Mouse (Mus musculus) midbrain, embryonic 16.5 days (tissue): ENCODE measurements at regions not wholly inside any gene's neighbourhood (a gene's known extent, or its start where the extent isn't known, plus 50 kb on each side); places are given as distances from the start of the nearest gene placed in this dataset.

Experiments used
- ATAC-seq: fragments of 200-750 bp; cut with Nextera tagmentation; 2 replicates; pipeline ENCODE4 v1.8.0; 2017; ENCODE audit warnings: moderate TSS enrichment
- H3K27ac ChIP-seq: fragments of 300-500 bp; sonication (generic); 2 replicates; pipeline ENCODE4 v1.5.1; 2014; ENCODE audit warnings: mild to moderate bottlenecking, low read length, mixed read lengths
- H3K27me3 ChIP-seq: fragments of 300-500 bp; sonication (generic); 2 replicates; pipeline ENCODE4 v1.6.1; 2014; ENCODE audit warnings: low read depth, low read length, mixed read lengths; ENCODE audit not compliant: control insufficient read depth, insufficient read depth
- H3K36me3 ChIP-seq: fragments of 300-500 bp; sonication (generic); 2 replicates; pipeline ENCODE4 v1.6.1; 2014; ENCODE audit warnings: mild to moderate bottlenecking, low read length, moderate library complexity, mixed read lengths; ENCODE audit not compliant: control insufficient read depth, insufficient read depth
- H3K4me1 ChIP-seq: fragments of 300-500 bp; sonication (generic); 2 replicates; pipeline ENCODE4 v1.6.1; 2014; ENCODE audit warnings: mild to moderate bottlenecking, low read length, mixed read lengths; ENCODE audit not compliant: control insufficient read depth, insufficient read depth
- H3K4me2 ChIP-seq: fragments of 300-500 bp; sonication (generic); 2 replicates; pipeline ENCODE4 v1.6.1; 2014; ENCODE audit warnings: mild to moderate bottlenecking, low read length, mixed read lengths
- H3K4me3 ChIP-seq: fragments of 300-500 bp; sonication (generic); 2 replicates; pipeline ENCODE4 v1.5.1; 2014; ENCODE audit warnings: low read depth, mild to moderate bottlenecking, low read length, moderate library complexity, mixed read lengths
- H3K9ac ChIP-seq: fragments of 300-500 bp; sonication (generic); 2 replicates; pipeline ENCODE4 v1.6.1; 2014; ENCODE audit warnings: low read depth, low read length, mixed read lengths
- H3K9me3 ChIP-seq: fragments of 300-500 bp; sonication (generic); replicated peaks from 2 replicates; pipeline ENCODE4 v1.6.1; 2014; ENCODE audit warnings: mild to moderate bottlenecking, low read length, mixed read lengths; ENCODE audit not compliant: control insufficient read depth, poor library complexity, severe bottlenecking
- WGBS: fragments of 180-500 bp; shearing (Covaris S2); extraction: QIAGEN DNeasy Blood & Tissue Kit; methylation state at CpG from one replicate; pipeline ENCODE4 v1.1.7; 2014; 5-methylcytosine and 5-hydroxymethylcytosine counted together

GRCm38 (mm10) chr9:14111713-14112112 is 163.2 kb upstream of the Sesn3 start:
- Histone ChIP-seq H3K4me2 (no peak overlapping the region), H3K4me1 (no peaks in the 10 kb centered on the region), H3K36me3 (no peaks in the 10 kb centered on the region), H3K9me3 (no peaks in the 10 kb centered on the region), H3K27ac (no peak overlapping the region), H3K4me3 (no peak overlapping the region), H3K27me3 (no peaks in the 10 kb centered on the region), H3K9ac (no peak overlapping the region)
- WGBS: 35% methylated on average over 2 of the region's 2 CpGs
- no peak for ATAC-seq

DNA sequence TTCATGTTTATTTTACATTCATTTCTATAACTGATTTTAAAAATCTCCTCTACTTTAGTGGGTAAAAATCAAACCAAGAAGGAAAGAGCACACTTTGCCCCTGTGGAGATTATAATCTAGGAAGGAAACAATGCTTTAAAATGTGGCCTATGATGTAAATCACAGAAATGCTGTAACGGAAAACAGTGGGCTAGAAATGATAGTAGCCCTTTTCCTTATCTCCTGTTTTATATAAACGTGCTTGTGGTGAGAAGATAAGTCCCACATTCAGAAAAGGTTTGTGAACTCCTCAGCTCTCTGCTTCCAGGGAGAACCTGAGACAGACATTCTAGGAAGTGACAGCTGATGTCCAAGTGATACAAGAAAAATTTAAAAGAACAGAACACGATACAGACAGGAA is 159.3 kb upstream of the Sesn3 start:
- H3K4me3 ChIP-seq: no peak overlapping the region
- H3K9me3 ChIP-seq: no peaks in the 10 kb centered on the region
- H3K27me3 ChIP-seq: no peaks in the 10 kb centered on the region
- H3K4me2 ChIP-seq: no peak overlapping the region
- 80% methylated on average over 3 of the region's 3 CpGs for WGBS
- H3K9ac ChIP-seq: no peak overlapping the region
- H3K27ac ChIP-seq: no peak overlapping the region
- no peaks in the 10 kb centered on the region for H3K36me3 ChIP-seq
- no peaks in the 10 kb centered on the region for H3K4me1 ChIP-seq
- ATAC-seq: no peak

DNA sequence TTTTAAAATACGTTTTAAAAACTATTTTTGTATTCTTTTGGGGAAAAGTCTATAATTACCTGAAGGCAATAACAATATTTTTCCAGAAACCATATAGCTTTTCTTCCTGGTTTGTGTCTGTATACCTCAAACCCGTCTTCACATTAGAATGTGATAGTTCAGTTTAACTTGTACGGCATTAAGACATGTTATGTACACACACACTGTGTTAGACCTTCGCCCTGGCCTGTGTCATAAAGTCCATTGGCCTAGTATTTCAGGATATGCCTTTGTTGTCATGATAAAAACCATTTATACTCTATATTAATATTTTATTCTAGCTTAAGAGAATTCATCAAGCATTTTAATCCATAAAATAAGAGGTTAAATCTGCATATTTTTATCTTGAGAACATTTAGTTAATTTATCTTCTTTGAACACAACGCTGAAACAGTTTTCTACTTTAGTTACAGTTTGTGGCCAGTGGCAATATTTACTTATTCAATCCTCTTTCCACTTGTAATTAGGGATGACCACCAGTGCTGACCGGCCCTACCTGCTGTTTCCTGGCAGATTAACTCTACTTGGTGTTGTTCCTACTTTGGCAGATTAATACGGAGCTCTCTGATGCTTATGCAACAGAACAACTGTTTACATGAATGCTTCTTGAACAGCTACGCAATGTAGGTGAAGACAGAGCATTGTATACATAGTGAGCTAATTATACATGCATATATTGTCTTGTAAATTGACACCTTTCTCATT is 158.6 kb upstream of the Sesn3 start:
- Histone ChIP-seq H3K27ac (no peak overlapping the region), H3K9me3 (no peaks in the 10 kb centered on the region), H3K4me1 (no peaks in the 10 kb centered on the region), H3K4me2 (no peak overlapping the region), H3K4me3 (no peak overlapping the region), H3K36me3 (no peaks in the 10 kb centered on the region), H3K9ac (no peak overlapping the region), H3K27me3 (no peaks in the 10 kb centered on the region)
- no peak for ATAC-seq
- WGBS: 81% methylated on average over 8 of the region's 8 CpGs

DNA sequence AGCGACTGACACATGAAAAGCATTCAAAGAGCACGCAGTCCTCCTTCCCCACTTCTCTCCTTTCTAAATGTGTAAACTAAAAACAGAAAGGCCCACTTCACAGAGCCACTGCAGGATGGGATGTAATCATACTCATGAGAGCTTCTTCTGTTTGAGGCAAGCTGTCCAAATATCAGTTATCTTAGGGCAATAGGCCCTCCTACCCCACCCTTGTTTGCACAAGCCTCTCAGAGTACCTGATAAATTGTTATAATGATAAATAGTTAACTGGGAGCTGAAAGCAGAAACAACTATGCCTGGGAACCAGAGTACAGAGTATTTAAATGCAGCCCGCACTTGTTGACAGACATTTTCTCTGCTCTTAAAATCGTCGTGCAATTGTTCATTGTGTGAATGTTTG is 141.5 kb upstream of the Sesn3 start:
- no peak overlapping the region for H3K4me3 ChIP-seq
- no peak overlapping the region for H3K9ac ChIP-seq
- WGBS: 89% methylated on average over 5 of the region's 5 CpGs
- no peaks in the 10 kb centered on the region for H3K9me3 ChIP-seq
- H3K4me1 ChIP-seq: no peaks in the 10 kb centered on the region
- H3K36me3 ChIP-seq: no peaks in the 10 kb centered on the region
- no peak for ATAC-seq
- no peak overlapping the region for H3K27ac ChIP-seq
- H3K27me3 ChIP-seq: no peaks in the 10 kb centered on the region
- no peak overlapping the region for H3K4me2 ChIP-seq

GRCm38 (mm10) chr9:14134894-14135450 is 139.9 kb upstream of the Sesn3 start:
- Histone ChIP-seq H3K4me3 (no peak overlapping the region), H3K27ac (no peak overlapping the region), H3K9ac (no peak overlapping the region), H3K27me3 (no peaks in the 10 kb centered on the region), H3K4me2 (no peak overlapping the region), H3K9me3 (no peaks in the 10 kb centered on the region), H3K36me3 (no peaks in the 10 kb centered on the region), H3K4me1 (no peaks in the 10 kb centered on the region)
- ATAC-seq: no peak
- 75% methylated on average over 6 of the region's 6 CpGs for WGBS

DNA sequence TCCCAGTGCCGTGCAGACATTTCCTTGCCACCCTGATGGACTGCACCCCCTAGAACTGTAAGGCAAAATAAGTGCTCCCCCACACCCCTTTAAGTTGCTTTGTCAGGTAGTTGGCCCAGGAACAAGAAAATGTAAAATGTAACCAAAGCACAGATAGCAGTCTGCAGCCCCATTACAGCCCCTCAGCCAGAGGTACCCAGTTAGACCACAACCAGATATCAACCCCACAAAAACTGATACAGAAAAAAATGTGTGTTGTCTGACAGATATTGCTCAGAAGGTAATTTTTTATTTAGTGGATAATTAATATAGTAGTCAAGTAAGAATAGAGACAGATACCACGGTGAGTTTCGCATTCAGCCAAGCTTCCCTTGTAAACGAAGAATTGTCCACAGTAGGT is 133.5 kb upstream of the Sesn3 start:
- H3K27me3 ChIP-seq: no peaks in the 10 kb centered on the region
- no peak overlapping the region for H3K4me3 ChIP-seq
- H3K9me3 ChIP-seq: no peaks in the 10 kb centered on the region
- 96% methylated on average over 4 of the region's 4 CpGs for WGBS
- no peak overlapping the region for H3K4me2 ChIP-seq
- H3K4me1 ChIP-seq: no peaks in the 10 kb centered on the region
- no peak overlapping the region for H3K27ac ChIP-seq
- no peak for ATAC-seq
- H3K9ac ChIP-seq: no peak overlapping the region
- H3K36me3 ChIP-seq: no peaks in the 10 kb centered on the region

DNA sequence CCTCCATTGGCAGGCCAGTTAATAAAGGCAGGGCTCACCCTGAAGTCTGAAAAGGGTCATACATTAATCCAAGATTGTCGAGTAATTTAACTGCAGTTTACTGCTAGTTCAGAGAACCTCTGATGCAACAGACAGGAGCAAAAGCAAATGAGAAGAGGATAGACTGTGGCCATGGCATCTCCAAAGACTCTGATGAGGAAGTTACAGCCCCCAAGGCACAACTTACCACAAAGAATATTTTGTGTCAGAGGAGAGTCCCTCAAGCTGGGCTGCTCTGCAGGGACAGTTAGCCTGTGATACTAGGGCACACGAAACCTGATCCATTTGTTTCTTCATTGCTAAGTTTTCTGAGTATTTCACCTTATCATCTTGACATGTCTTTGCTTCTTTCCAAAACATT is 130.9 kb upstream of the Sesn3 start:
- 56% methylated on average over 2 of the region's 2 CpGs for WGBS
- H3K4me2 ChIP-seq: no peak overlapping the region
- no peaks in the 10 kb centered on the region for H3K27me3 ChIP-seq
- no peaks in the 10 kb centered on the region for H3K36me3 ChIP-seq
- no peaks in the 10 kb centered on the region for H3K4me1 ChIP-seq
- no peak overlapping the region for H3K4me3 ChIP-seq
- ATAC-seq: no peak
- no peaks in the 10 kb centered on the region for H3K9me3 ChIP-seq
- no peak overlapping the region for H3K27ac ChIP-seq
- H3K9ac ChIP-seq: no peak overlapping the region

DNA sequence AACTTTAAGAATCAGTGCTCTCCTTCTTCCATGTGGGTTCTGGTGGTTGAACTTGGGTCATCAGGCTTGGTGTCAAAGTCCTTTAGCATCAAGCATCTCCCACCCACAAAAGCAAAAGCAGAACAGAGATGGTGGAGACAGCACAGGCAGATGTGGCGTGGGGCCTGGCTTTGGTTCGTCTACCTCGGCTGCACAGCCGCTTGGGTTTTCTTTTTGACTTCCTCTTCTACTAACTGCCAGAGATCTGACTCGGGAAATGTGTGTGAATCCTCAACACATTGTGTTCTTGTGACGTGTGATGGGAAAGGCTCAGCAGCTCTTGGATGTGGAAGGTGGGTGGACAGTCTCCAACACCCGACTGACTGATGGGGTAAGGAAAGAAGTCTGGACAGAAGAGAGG is 127.8 kb upstream of the Sesn3 start:
- Histone ChIP-seq H3K27ac (no peak overlapping the region), H3K9ac (no peak overlapping the region), H3K36me3 (no peaks in the 10 kb centered on the region), H3K4me3 (no peak overlapping the region), H3K9me3 (no peaks in the 10 kb centered on the region), H3K4me1 (no peaks in the 10 kb centered on the region), H3K27me3 (no peaks in the 10 kb centered on the region), H3K4me2 (no peak overlapping the region)
- ATAC-seq: no peak
- 88% methylated on average over 7 of the region's 7 CpGs for whole genome bisulfite sequencing

- Histone ChIP-seq H3K9ac (no peak overlapping the region), H3K9me3 (no peaks in the 10 kb centered on the region), H3K4me3 (no peak overlapping the region), H3K27me3 (no peaks in the 10 kb centered on the region), H3K4me1 (no peaks in the 10 kb centered on the region), H3K36me3 (no peaks in the 10 kb centered on the region), H3K27ac (no peak overlapping the region), H3K4me2 (no peak overlapping the region)
- ATAC-seq: no peak
- WGBS: 83% methylated on average over 4 of the region's 4 CpGs
These were observed 127.1 kb upstream of the Sesn3 start for GRCm38 (mm10) chr9:14147731-14148130.
